Mouse (Mus musculus) liver, adult 2 months (tissue): ENCODE measurements around the gene Nfrkb.

Experiments used
- CTCF ChIP-seq: fragments of 200-500 bp; IDR thresholded peaks from 2 replicates; pipeline ENCODE4 v1.5.1; 2011; ENCODE audit warnings: low read depth, low read length, control low read depth
- POLR2A ChIP-seq: fragments of 200-500 bp; IDR thresholded peaks from 2 replicates; pipeline ENCODE4 v1.6.1; 2011; ENCODE audit warnings: low read length, control low read depth; ENCODE audit not compliant: insufficient read depth; ENCODE audit errors: extremely low read depth

DNA sequence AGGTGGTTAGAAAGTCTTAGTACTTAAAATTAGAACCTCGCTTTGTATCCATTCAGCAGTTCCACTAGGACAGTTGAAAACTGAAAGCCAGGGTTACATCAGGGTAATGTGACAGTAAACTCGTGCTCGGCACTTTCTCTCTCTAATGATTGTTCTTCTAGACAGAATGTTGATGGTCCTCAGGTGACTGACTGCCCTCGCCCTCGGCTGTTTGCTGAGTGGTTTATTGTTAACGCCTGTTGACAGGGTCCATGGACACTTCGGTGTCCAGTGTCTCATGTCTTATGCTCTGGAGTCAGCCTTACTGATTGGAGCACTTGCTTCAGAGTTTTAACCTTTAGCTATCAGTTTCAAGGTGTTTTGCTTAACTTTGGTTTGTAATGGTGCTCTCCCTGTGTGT lies 31.9 kb upstream of the Nfrkb start:
- TF ChIP-seq POLR2A = no peak
- TF ChIP-seq CTCF = no peak
